Mouse (Mus musculus): ENCODE data around the gene Ormdl3. TPM values are rescaled to one million over a fixed set of nuclear protein-coding genes. Genes with fewer than 3 reads are reported as not detected.

The Ormdl3 gene
- total and polyA plus RNA-seq, 3 experiments, result 32.5 to 45.1 (median 32.9) TPM

DNA sequence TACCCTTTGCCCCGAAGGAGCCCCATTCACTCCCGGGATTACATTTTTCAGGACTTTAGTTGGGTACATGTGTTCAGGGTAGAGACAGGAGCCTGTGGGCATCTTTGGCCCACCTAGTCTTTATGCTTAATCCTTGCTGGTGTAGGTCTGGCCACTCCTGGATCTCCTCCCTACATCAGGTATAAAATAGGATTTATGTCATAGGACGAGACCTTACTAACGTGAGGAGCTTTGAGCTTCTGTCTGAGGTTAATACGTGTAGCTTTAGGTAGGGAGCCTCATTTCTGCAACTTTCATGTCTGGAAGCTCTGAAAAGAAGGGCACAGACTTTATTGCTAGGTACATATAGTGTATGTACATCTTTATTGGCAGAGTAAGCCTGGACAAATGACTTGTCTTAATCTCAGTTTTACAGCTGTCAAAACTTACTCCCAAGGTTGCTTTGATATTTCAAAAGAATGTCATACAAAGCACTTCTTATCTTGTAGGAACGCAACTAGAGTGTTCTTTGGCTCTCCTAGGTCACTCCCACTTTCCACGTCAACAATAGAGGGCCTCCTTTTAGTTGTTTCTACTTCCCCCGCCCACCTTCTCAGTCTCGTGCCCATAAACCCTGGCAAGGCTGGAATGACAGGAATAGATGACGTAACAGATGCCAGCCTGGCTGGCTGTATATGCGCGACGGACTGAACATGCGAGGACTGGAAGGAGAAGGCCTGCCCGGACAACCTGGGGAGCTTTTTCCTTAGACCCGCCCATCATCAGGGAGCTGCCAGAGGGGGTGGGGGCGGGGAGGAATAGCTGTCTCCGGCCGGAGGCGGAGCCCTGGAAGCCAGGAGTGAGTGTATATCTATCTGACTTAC is 747 bp upstream of the Ormdl3 start:
- Histone ChIP-seq H3K27ac (ENCODE audit: insufficient read depth, low read depth) (peak overlapping the region; percentile 35), H3K4me2 (ENCODE audit: insufficient read depth, low read depth, poor library complexity, severe bottlenecking) (peak overlapping the region; percentile 72), H3K36me3 (replicated peaks in 1 of 2; ENCODE audit: control insufficient read depth in 1 of 2, insufficient read depth in 1 of 2, low read length in 1 of 2) (peaks cover 10 to 23% of the 10 kb centered on the region in 2 experiments), H3K27me3 (replicated peaks) (peaks cover 29% of the 10 kb centered on the region), H3K9me3 (replicated peaks; ENCODE audit: low read length) (no peaks in the 10 kb centered on the region), H3K4me3 (replicated peaks in 1 of 3; ENCODE audit: low read depth in 2 of 3, low read length in 2 of 3, poor library complexity in 1 of 3) (peak overlapping the region; percentile 61 to 95 (median 71)), H3K9ac (ENCODE audit: insufficient read depth, low read depth) (peak overlapping the region; percentile 71), H3K4me1 (ENCODE audit: control insufficient read depth in 1 of 2, insufficient read depth in 2 of 2) (peaks cover 21 to 43% of the 10 kb centered on the region in 2 experiments), H3K79me2 (replicated peaks; ENCODE audit: control insufficient read depth, extremely low read depth, insufficient read depth, poor library complexity, severe bottlenecking) (peaks cover 17% of the 10 kb centered on the region)
- dilution Hi-C loops (cut with MboI; ENCODE audit: extremely low pct_ligation_motif_present, extremely low pct_unique_long_range_greater_than_20kb, low sequenced_read_pairs), result no loop called here
- no peak for TF ChIP-seq EP300 (IDR thresholded peaks at IDR 0.05; ENCODE audit: low read length)
- TF ChIP-seq NRF1 (IDR thresholded peaks at IDR 0.05; ENCODE audit: low read depth, low read length), result no peak
- TF ChIP-seq MEF2A (IDR thresholded peaks at IDR 0.05; ENCODE audit: borderline replicate concordance, low read depth, low read length), result peak; percentile 66
- 0 out of 2 replicates have a peak, but pooled peaks have one; percentile 5 for TF ChIP-seq ZNF384 (IDR thresholded peaks at IDR 0.05; ENCODE audit: low read depth, low read length)
- peak; percentile 97 for TF ChIP-seq BHLHE40 (IDR thresholded peaks at IDR 0.05; ENCODE audit: low read depth, low read length)
- TF ChIP-seq SIN3A (IDR thresholded peaks at IDR 0.05; ENCODE audit: low read length), result 0 out of 2 replicates have a peak, but pooled peaks have one; percentile 55
- TF ChIP-seq POLR2AphosphoS2 (IDR thresholded peaks at IDR 0.05; ENCODE audit: low read depth, low read length), result no peak
- 0 out of 2 replicates have a peak, but pooled peaks have one; percentile 8 for TF ChIP-seq JUND (conservative IDR thresholded peaks at IDR 0.05; ENCODE audit: low read depth, low read length)
- peak; percentile 64 for TF ChIP-seq HCFC1 (IDR thresholded peaks at IDR 0.05; ENCODE audit: low read depth, low read length)
- TF ChIP-seq ZKSCAN1 (IDR thresholded peaks at IDR 0.05; ENCODE audit: borderline replicate concordance, low read depth, low read length), result no peak
- no peak for TF ChIP-seq NELFE (IDR thresholded peaks at IDR 0.05; ENCODE audit: low read depth, low read length)
- peak; percentile 62; the same call in 1 of the 2 replicates for TF ChIP-seq ETS1 (conservative IDR thresholded peaks at IDR 0.05; ENCODE audit: low read depth, low read length)
- TF ChIP-seq RCOR1 (conservative IDR thresholded peaks at IDR 0.05; ENCODE audit: low read depth, low read length), result 0 out of 2 replicates have a peak, but pooled peaks have one; percentile 55
- TF ChIP-seq GABPA (IDR thresholded peaks at IDR 0.05; ENCODE audit: insufficient replicate concordance, low read depth, low read length), result no peak
- no peak for TF ChIP-seq MAFK (IDR thresholded peaks at IDR 0.05; ENCODE audit: insufficient replicate concordance, low read length)
- peak; percentile 62; the same call in 1 of the 2 replicates for TF ChIP-seq MYC (IDR thresholded peaks at IDR 0.05; ENCODE audit: low read depth, low read length)
- peak; percentile 93 for TF ChIP-seq MAZ (IDR thresholded peaks at IDR 0.05; ENCODE audit: low read depth, low read length)
- no peak for TF ChIP-seq ELF1 (IDR thresholded peaks at IDR 0.05; ENCODE audit: low read depth, low read length)
- no peak for TF ChIP-seq CTCF (conservative IDR thresholded peaks at IDR 0.05 in 1 of 2, IDR thresholded peaks at IDR 0.05 in 1 of 2; ENCODE audit: low read depth in 2 of 2, low read length in 2 of 2)
- peak; percentile 44; the same call in 1 of the 2 replicates for TF ChIP-seq TCF12 (IDR thresholded peaks at IDR 0.05; ENCODE audit: low read depth, low read length)
- TF ChIP-seq MAX (IDR thresholded peaks at IDR 0.05; ENCODE audit: low read length), result peak; percentile 5; the same call in 1 of the 2 replicates
- TF ChIP-seq CHD2 (IDR thresholded peaks at IDR 0.05; ENCODE audit: low read length), result peak; percentile 88
- peak; percentile 49; the same call in 1 of the 2 replicates for TF ChIP-seq MXI1 (IDR thresholded peaks at IDR 0.05; ENCODE audit: low read depth, low read length)
- no peak for TF ChIP-seq RAD21 (IDR thresholded peaks at IDR 0.05; ENCODE audit: low read depth, low read length)
- no peak for TF ChIP-seq USF1 (IDR thresholded peaks at IDR 0.05; ENCODE audit: low read depth, low read length)
- no peak for TF ChIP-seq USF2 (conservative IDR thresholded peaks at IDR 0.05; ENCODE audit: low read depth, low read length)
- no peak for TF ChIP-seq UBTF (IDR thresholded peaks at IDR 0.05; ENCODE audit: low read depth, low read length)
- no peak for TF ChIP-seq ZC3H11A (IDR thresholded peaks at IDR 0.05; ENCODE audit: low read depth, low read length)
- no peak for TF ChIP-seq JUN (IDR thresholded peaks at IDR 0.05; ENCODE audit: insufficient read depth, low read depth, low read length)
- TF ChIP-seq TBP (conservative IDR thresholded peaks at IDR 0.05; ENCODE audit: low read depth, low read length), result peak; percentile 35; the same call in 1 of the 2 replicates
- no peak; the same call in 1 of the 2 replicates for TF ChIP-seq ZMIZ1 (IDR thresholded peaks at IDR 0.05; ENCODE audit: low read depth, low read length)
- TF ChIP-seq E2F4 (IDR thresholded peaks at IDR 0.05; ENCODE audit: insufficient replicate concordance, low read depth, low read length), result no peak
- TF ChIP-seq SMC3 (IDR thresholded peaks at IDR 0.05; ENCODE audit: low read depth, low read length), result no peak
- TF ChIP-seq IRF4 (IDR thresholded peaks at IDR 0.05; ENCODE audit: low read depth, low read length), result peak; percentile 57
- no peak; the same call in 1 of the 2 replicates for TF ChIP-seq POLR2A (IDR thresholded peaks at IDR 0.05; ENCODE audit: low read depth, low read length)
- TF ChIP-seq PAX5 (IDR thresholded peaks at IDR 0.05; ENCODE audit: low read length), result no peak
- no peak for TF ChIP-seq KAT2A (IDR thresholded peaks at IDR 0.05; ENCODE audit: insufficient replicate concordance, low read length)
- TF ChIP-seq CHD1 (IDR thresholded peaks at IDR 0.05; ENCODE audit: low read depth, low read length), result no peak
- in situ Hi-C loops (cut with MboI; ENCODE audit: low pct_ligation_motif_present, low pct_unique_long_range_greater_than_20kb, low sequenced_read_pairs), result loop anchor here (5.0 kb wide), 1 partner anchor 36 kb away; the partner anchor contains the start of gene Zpbp2
- DNase-seq (ENCODE audit: extremely low read depth), result peak; percentile 92
